Mouse (Mus musculus) lung, adult 2 months (tissue): ENCODE measurements around the gene Tmem161a. TPM values are rescaled to one million over a fixed set of nuclear protein-coding genes. Genes with fewer than 3 reads are reported as not detected.

Source experiments
- DNase-seq: peaks from one replicate; pipeline ENCODE4 v3.0.0; 2022
- H3K4me1 ChIP-seq: fragments of 200-500 bp; 2 replicates; pipeline ENCODE4 v1.6.1; 2011; ENCODE audit warnings: low read length; ENCODE audit not compliant: control insufficient read depth, insufficient read depth
- H3K4me3 ChIP-seq: fragments of 200-500 bp; replicated peaks from 2 replicates; pipeline ENCODE3; 2011; ENCODE audit warnings: low read depth, mild to moderate bottlenecking, control low read depth, low read length; ENCODE audit errors: extremely low read depth
- CTCF ChIP-seq: fragments of 200-500 bp; IDR thresholded peaks from 2 replicates; pipeline ENCODE4 v1.5.1; 2011; ENCODE audit warnings: mild to moderate bottlenecking, low read length, control low read depth; ENCODE audit not compliant: insufficient read depth
- POLR2A ChIP-seq: fragments of 200-500 bp; IDR thresholded peaks from 2 replicates; pipeline ENCODE4 v1.6.1; 2011; ENCODE audit warnings: low read depth, mild to moderate bottlenecking, control low read depth, low read length, borderline replicate concordance; ENCODE audit errors: extremely low read depth
- WGBS: fragments of 180-500 bp; shearing (Covaris S2); methylation state at CpG from one replicate; pipeline ENCODE4 v1.1.7; 2018; 5-methylcytosine and 5-hydroxymethylcytosine counted together
- polyA plus RNA-seq: library from polyadenylated mRNA; depleted of rRNA; stranded (reverse); fragments of >200 nt; gene quantifications from 2 replicates; pipeline ENCODE4 v1.2.3, GENCODE M21; 2012

Tmem161a gene
- polyA plus RNA-seq, 1 experiment = 105 TPM

DNA sequence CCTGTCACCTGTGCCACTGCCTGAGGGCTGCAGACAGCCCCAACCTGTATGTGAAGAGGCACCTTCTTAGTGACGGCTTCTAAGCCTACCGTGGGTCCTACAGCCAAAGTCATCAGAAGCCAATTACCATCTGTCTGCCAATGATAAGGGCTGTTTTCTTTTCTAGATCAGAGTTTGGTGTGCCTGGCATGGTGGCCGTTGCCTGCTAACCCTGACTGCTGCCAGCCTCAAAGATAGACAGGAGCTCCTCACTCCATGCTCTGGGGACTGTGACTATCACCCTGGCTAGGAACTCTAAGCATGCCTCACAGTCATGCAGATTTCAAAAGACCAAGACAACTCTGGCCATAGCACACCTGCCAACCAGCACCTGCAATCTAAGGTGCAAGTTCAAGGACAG, 29.3 kb downstream of the Tmem161a start:
- Histone ChIP-seq H3K4me3 (no peak overlapping the region), H3K4me1 (peaks cover 5% of the 10 kb centered on the region; the same call in 1 of the 2 replicates)
- TF ChIP-seq CTCF (no peak), POLR2A (no peak)
- no peak for DNase-seq
- 68% methylated on average over 3 of the region's 3 CpGs for WGBS

DNA sequence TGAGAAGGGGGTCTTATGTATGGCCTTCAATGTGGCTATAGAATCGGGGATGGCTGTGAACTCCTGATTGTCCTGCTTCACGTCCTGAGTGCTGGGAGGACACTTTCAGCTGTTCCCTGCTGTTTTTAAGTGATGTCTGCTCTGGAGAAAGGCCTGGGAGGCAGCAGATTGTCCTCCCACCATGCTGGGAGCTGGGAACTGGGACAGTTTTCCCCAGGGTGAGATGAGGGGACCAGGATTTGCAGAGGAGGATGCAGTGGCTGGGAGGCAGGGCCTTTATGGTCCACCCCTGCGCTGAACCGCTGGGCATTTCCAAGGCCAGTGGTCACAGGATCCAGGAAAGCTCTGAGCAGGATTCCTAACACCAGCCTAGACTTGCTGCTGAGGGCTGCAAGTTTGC, 30.9 kb downstream of the Tmem161a start:
- TF ChIP-seq CTCF (no peak), POLR2A (no peak)
- DNase-seq = no peak
- peaks cover 5% of the 10 kb centered on the region; the same call in 1 of the 2 replicates for H3K4me1 ChIP-seq
- 83% methylated on average over 4 of the region's 4 CpGs for WGBS
- no peak overlapping the region for H3K4me3 ChIP-seq

DNA sequence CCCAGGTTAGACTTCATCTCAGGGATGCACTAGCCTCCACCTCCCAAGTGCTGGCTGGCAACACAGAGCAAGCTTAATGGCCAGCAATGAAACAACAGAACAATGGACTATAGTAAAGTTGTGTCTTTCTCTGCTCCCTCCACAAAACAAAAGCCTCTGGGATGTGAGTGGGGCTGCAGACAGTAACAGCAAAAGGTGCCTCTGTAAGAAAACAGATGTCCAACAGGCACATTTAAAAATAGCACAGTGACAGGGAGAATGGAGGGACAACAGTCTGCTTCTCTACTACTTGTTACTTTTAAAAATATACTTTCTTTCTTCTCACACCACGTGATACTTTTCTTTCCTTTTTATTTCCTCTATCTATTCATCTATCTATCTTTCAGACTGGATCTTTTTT, 32.6 kb downstream of the Tmem161a start:
- no peak overlapping the region for H3K4me3 ChIP-seq
- peaks cover 5% of the 10 kb centered on the region; the same call in 1 of the 2 replicates for H3K4me1 ChIP-seq
- DNase-seq = no peak
- 35% methylated on average over 1 of the region's 1 CpGs for WGBS
- TF ChIP-seq POLR2A (no peak), CTCF (no peak)

DNA sequence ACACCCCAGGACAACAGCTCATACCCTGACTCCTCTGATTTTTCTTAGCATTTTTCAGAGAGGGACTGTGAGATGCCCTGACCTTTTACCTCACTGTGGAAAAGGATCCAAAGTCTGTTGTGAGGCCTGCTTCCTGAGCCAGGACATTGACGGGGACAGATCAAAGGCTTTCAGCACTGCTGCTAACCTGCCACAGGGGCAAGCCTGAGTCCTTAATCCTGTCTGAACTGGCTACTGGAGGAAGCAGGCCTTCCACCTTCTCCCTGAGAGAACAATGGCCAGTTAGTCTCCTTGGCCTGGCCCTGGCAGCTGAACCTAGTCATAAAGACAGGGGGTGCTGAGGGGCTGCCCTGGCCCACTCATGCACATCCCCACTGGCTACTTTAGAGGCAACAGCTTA, 36.0 kb downstream of the Tmem161a start:
- 54% methylated on average over 1 of the region's 1 CpGs for WGBS

DNA sequence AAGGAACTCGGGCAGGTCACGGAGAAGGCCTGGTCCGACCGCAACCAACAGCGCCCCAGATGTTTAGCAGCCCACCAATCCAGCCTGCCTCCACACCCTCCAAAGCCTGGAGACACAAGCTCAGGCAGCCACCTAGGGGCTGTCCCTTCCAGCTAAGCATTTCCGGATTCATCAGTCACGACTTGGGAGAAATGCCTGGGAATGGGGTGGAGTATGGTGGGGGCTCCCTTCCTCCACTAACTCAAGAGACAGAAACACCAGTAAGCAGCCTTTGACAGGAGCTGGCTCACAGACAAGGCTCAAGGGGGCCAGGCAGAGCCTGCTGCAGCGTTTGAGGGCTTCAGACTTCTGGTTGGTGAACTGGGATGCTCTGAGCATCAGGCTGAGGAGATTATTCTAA, 38.4 kb downstream of the Tmem161a start:
- Histone ChIP-seq H3K4me3 (no peak overlapping the region), H3K4me1 (peaks cover 6% of the 10 kb centered on the region; the same call in 1 of the 2 replicates)
- 29% methylated on average over 8 of the region's 8 CpGs for WGBS
- DNase-seq = no peak
- TF ChIP-seq CTCF = no peak
- TF ChIP-seq POLR2A = no peak

More for the DNA sequence above, 36.0 kb downstream of the Tmem161a start:
- TF ChIP-seq POLR2A (no peak), CTCF (no peak)
- no peak overlapping the region for H3K4me3 ChIP-seq
- peaks cover 6% of the 10 kb centered on the region; the same call in 1 of the 2 replicates for H3K4me1 ChIP-seq
- DNase-seq = no peak

DNA sequence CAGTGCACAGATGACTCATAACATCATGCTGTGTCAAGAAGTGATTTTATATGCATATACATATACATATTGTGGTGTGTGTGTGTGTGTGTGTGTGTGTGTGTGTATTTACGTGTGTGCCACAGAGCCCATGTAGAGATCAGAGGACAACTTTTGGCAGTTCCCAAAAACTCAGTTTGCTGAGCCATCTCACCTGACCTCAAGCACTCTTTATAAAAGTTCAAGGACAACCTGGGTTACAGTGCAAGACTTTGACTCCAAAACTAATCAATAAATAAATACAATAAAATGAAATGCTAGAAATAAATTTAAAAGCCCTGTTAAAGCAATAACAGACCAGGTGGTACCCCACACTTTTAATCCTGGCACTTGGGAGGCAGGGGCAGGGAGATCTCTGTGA, 39.1 kb downstream of the Tmem161a start:
- 71% methylated on average over 1 of the region's 1 CpGs for WGBS
- TF ChIP-seq CTCF (no peak), POLR2A (no peak)
- peak overlapping the region; percentile 77 for H3K4me3 ChIP-seq
- H3K4me1 ChIP-seq = peaks cover 6% of the 10 kb centered on the region; the same call in 1 of the 2 replicates
- DNase-seq = no peak

DNA sequence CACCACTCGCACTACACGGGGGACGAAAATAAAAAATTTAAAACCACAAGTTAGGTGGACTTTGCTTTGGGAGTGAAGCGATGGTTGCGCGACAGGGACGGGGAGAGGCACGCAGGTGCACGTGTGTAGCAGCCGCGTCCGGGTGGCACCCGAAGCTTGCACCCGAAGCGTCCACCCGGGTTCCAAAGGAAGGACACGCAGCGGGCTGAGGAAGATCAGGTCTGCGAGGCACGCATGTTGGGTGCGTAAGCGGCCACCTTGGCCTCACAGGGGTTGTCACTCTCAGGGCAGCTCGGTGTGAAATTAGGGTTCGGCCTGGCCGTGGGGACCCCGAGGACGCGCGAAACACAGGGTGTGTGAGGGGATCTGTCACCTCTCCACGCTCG, 39.6 kb downstream of the Tmem161a start:
- H3K4me1 ChIP-seq = peaks cover 6% of the 10 kb centered on the region; the same call in 1 of the 2 replicates
- TF ChIP-seq CTCF = no peak
- TF ChIP-seq POLR2A = no peak
- peak overlapping the region; percentile 77 for H3K4me3 ChIP-seq
- DNase-seq = no peak
- 1% methylated on average over 31 of the region's 31 CpGs for WGBS

DNA sequence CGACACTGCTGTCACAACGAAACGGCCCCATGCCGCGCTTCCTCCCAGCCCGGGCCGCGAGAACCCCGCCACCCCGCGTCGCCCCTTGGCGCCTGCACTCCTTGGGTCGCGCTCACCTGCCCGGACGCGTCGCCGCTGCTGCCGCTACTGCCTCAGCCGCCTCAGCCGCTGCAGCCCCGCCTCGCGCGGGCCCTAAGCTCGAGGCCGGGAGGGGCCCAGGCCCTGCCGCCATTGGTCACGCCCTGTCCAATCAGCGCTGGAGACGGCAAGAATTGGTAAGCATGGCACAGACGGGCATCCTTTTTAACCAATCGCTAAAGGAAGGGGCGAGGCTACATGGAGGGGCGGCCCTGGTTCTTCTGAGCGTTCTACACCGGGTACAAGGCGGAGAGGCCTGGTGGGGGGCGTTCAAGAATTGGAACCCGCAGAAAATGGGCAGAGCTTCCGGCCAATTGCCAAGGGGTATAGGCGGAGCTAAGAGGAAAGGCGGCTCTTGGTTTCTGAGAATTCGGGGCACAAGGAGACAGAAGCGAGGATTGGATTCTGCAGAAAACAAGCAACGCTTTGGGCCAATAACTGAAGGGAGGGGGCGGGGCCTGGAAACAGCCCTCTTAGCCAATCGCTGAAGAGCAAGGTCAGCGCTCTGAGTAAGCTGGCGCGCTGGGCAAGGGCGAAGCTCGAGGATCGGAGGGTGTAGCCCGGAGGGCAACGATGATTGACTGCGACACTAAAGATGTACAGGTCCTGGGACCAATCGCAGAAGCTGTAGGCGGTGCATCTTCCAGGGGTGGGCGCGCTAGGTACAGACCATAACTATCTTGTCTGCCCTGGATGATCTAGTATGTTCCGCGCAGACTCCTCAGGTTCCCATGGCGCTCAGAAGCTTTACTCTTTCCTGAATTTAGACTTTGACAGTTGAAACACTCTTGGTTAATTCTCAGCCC, 40.2 kb downstream of the Tmem161a start, which contains the start of gene Slc25a42:
TSS of gene Slc25a42 (minus strand) at position 194 of the 944 bp plus-strand sequence.
- H3K4me3 ChIP-seq = peak within 1 kb of the TSS; percentile 77
- DNase-seq = peak; percentile 97
- WGBS = under 1% methylated on average over 66 of the region's 66 CpGs
- H3K4me1 ChIP-seq = peaks cover 6% of the 10 kb centered on the region; the same call in 1 of the 2 replicates
- TF ChIP-seq CTCF (no peak), POLR2A (peak; percentile 72; the same call in 1 of the 2 replicates)

DNA sequence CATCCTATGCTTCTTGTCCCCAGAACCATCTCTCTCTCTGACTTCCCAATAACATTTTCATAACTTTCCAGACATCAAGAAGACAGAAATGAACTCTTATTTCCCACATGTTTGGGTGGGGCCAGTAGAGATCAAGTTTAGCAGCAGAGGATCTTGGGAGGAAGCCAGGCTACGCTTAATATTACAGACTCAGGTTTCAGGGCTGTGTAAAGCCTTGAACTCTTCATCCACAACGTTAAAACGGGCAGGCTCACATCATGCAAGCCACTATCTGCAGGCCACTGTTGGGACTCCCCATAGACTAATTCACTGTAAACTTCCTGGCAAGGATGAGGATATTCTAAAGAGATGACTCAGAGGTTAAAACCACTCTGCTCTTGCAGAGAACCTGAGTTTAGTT, 42.3 kb downstream of the Tmem161a start:
- TF ChIP-seq CTCF (no peak), POLR2A (no peak)
- 61% methylated on average over 3 of the region's 3 CpGs for WGBS
- Histone ChIP-seq H3K4me3 (no peak overlapping the region), H3K4me1 (peaks cover 6% of the 10 kb centered on the region; the same call in 1 of the 2 replicates)
- DNase-seq = no peak
